Mouse (Mus musculus) small intestine, adult 2 months (tissue): Measurements from ENCODE around the gene Hephl1. TPM values are rescaled to one million over a fixed set of nuclear protein-coding genes. Genes with fewer than 3 reads are reported as not detected.

Experiments
- H3K27ac ChIP-seq: fragments of 200-500 bp; 2 replicates; pipeline ENCODE4 v1.5.1; 2012; ENCODE audit warnings: low read depth, low read length, control low read depth, inconsistent platforms; ENCODE audit not compliant: insufficient read depth
- H3K27me3 ChIP-seq: fragments of 200-500 bp; 2 replicates; pipeline ENCODE4 v1.6.1; 2012; ENCODE audit warnings: mild to moderate bottlenecking, moderate library complexity, low read length, inconsistent platforms; ENCODE audit not compliant: control insufficient read depth, insufficient read depth
- H3K36me3 ChIP-seq: fragments of 200-500 bp; 2 replicates; pipeline ENCODE4 v1.6.1; 2012; ENCODE audit warnings: mild to moderate bottlenecking, low read length, control low read depth, inconsistent platforms; ENCODE audit not compliant: control insufficient read depth, insufficient read depth
- H3K4me1 ChIP-seq: fragments of 200-500 bp; 2 replicates; pipeline ENCODE4 v1.6.1; 2012; ENCODE audit warnings: low read length, inconsistent platforms, mixed read lengths; ENCODE audit not compliant: control insufficient read depth, insufficient read depth, insufficient read length
- H3K4me3 ChIP-seq: fragments of 200-500 bp; 2 replicates; pipeline ENCODE4 v1.5.1; 2012; ENCODE audit warnings: low read depth, mild to moderate bottlenecking, control low read depth, inconsistent platforms, low read length, moderate library complexity
- CTCF ChIP-seq: fragments of 200-500 bp; IDR thresholded peaks from 2 replicates; pipeline ENCODE4 v1.5.1; 2012; ENCODE audit warnings: low read depth, mild to moderate bottlenecking, control low read depth, inconsistent platforms, low read length, moderate library complexity, mixed read lengths; ENCODE audit not compliant: insufficient replicate concordance, insufficient read length; ENCODE audit errors: extremely low read depth
- POLR2A ChIP-seq: fragments of 200-500 bp; IDR thresholded peaks from 2 replicates; pipeline ENCODE4 v1.6.1; 2012; ENCODE audit warnings: low read depth, mild to moderate bottlenecking, control low read depth, inconsistent platforms, low read length, moderate library complexity
- WGBS: fragments of 180-500 bp; shearing (Covaris S2); methylation state at CpG from one replicate; pipeline ENCODE4 v1.1.7; 2018; 5-methylcytosine and 5-hydroxymethylcytosine counted together
- polyA plus RNA-seq: library from polyadenylated mRNA; depleted of rRNA; stranded (reverse); fragments of >200 nt; gene quantifications from 2 replicates; pipeline ENCODE4 v1.2.3, GENCODE M21; 2012

The Hephl1 gene
- polyA plus RNA-seq, 1 experiment, result 0.04 TPM

GRCm38 (mm10) chr9:15060026-15060425, 51.9 kb downstream of the Hephl1 start:
- TF ChIP-seq POLR2A, result no peak
- TF ChIP-seq CTCF, result no peak
- Histone ChIP-seq H3K27me3 (no peaks in the 10 kb centered on the region), H3K27ac (no peak overlapping the region), H3K36me3 (no peaks in the 10 kb centered on the region), H3K4me1 (peaks cover 21% of the 10 kb centered on the region; the same call in 1 of the 2 replicates), H3K4me3 (no peak overlapping the region)
- WGBS, result 84% methylated on average over 6 of the region's 6 CpGs

GRCm38 (mm10) chr9:15045740-15046139, 66.2 kb downstream of the Hephl1 start:
- Histone ChIP-seq H3K27ac (peak overlapping the region; percentile 81), H3K4me1 (peaks cover 34% of the 10 kb centered on the region), H3K36me3 (no peaks in the 10 kb centered on the region), H3K4me3 (peak overlapping the region; percentile 94), H3K27me3 (no peaks in the 10 kb centered on the region)
- 38% methylated on average over 10 of the region's 10 CpGs for WGBS
- TF ChIP-seq CTCF (no peak), POLR2A (no peak)

GRCm38 (mm10) chr9:15045084-15045669, 66.7 kb downstream of the Hephl1 start, which contains the start of gene Panx1:
Panx1 (minus strand) TSS chr9:15045478.
- Histone ChIP-seq H3K36me3 (no peaks in the 10 kb centered on the region), H3K27me3 (no peaks in the 10 kb centered on the region), H3K4me1 (peaks cover 34% of the 10 kb centered on the region), H3K4me3 (peak within 1 kb of the TSS; percentile 94), H3K27ac (peak within 1 kb of the TSS; percentile 81)
- under 1% methylated on average over 68 of the region's 68 CpGs for WGBS
- peak; percentile 55; the same call in 1 of the 2 replicates for TF ChIP-seq POLR2A
- TF ChIP-seq CTCF, result no peak

- H3K27ac ChIP-seq, result peak overlapping the region; percentile 81
- TF ChIP-seq CTCF (no peak), POLR2A (no peak)
- WGBS, result under 1% methylated on average over 28 of the region's 28 CpGs
Observed at GRCm38 (mm10) chr9:15044391-15045083, 67.4 kb downstream of the Hephl1 start.

GRCm38 (mm10) chr9:15041556-15041955, 70.4 kb downstream of the Hephl1 start:
- Histone ChIP-seq H3K36me3 (no peaks in the 10 kb centered on the region), H3K4me3 (no peak overlapping the region), H3K27me3 (no peaks in the 10 kb centered on the region), H3K27ac (no peak overlapping the region), H3K4me1 (peaks cover 15% of the 10 kb centered on the region)
- TF ChIP-seq CTCF, result no peak
- TF ChIP-seq POLR2A, result no peak
- 87% methylated on average over 11 of the region's 11 CpGs for WGBS

More at GRCm38 (mm10) chr9:15044391-15045083, 67.4 kb downstream of the Hephl1 start:
- H3K4me1 ChIP-seq, result peaks cover 31% of the 10 kb centered on the region
- no peaks in the 10 kb centered on the region for H3K27me3 ChIP-seq
- H3K4me3 ChIP-seq, result peak overlapping the region; percentile 94
- H3K36me3 ChIP-seq, result no peaks in the 10 kb centered on the region

- no peak for TF ChIP-seq POLR2A
- TF ChIP-seq CTCF, result no peak
- Histone ChIP-seq H3K27ac (no peak overlapping the region), H3K36me3 (no peaks in the 10 kb centered on the region), H3K4me1 (peaks cover 7% of the 10 kb centered on the region), H3K27me3 (no peaks in the 10 kb centered on the region), H3K4me3 (no peak overlapping the region)
- WGBS, result 84% methylated on average over 5 of the region's 5 CpGs
Observed at GRCm38 (mm10) chr9:15039848-15040247, 72.1 kb downstream of the Hephl1 start.

- WGBS, result 72% methylated on average over 3 of the region's 3 CpGs
- Histone ChIP-seq H3K27me3 (no peaks in the 10 kb centered on the region), H3K4me3 (no peak overlapping the region), H3K27ac (no peak overlapping the region), H3K36me3 (peaks cover 3% of the 10 kb centered on the region), H3K4me1 (peaks cover 9% of the 10 kb centered on the region)
- no peak for TF ChIP-seq POLR2A
- no peak for TF ChIP-seq CTCF
Observed at GRCm38 (mm10) chr9:15037704-15038103, 74.2 kb downstream of the Hephl1 start.
